Mouse (Mus musculus): ENCODE data around the gene Gnas. TPM values are rescaled to one million over a fixed set of nuclear protein-coding genes. Genes with fewer than 3 reads are reported as not detected.
A peak's percentile ranks its signal among the peaks of the same experiment; 100 is the strongest.
"Not testable (repeated sequence)": the region's sequence is repeated elsewhere in the genome, so short reads cannot be mapped to it uniquely, and the experiment has no call there.

Gene Gnas
- polyA plus RNA-seq, 1 experiment from 2014 or later, result 1,252 TPM

DNA sequence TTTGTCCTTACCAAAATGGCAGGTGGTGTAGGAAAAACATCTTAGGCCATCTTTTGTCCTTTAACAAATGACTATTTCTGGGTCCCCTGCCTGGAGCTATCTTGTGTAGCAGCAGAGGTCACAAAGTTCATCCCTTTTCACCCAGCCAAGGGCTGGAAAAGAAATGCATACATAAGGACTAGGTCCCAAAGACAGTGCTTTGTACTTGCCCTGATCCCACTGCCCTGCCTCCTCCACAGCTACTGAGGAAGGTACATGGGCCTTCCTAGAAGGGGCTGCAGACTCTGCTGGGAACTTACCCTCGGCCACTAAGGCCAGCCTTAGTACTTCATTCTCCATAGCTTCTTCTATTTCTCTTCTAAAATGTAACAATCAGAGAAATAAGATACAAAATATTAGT, 27.5 kb downstream of the Gnas start:
- Histone ChIP-seq H3K4me3 (ENCODE audit: low read depth, low read length) (no peak overlapping the region), H3K9me3 (ENCODE audit: low read length) (no peaks in the 10 kb centered on the region), H3K36me3 (ENCODE audit: insufficient read depth, low read length) (no peaks in the 10 kb centered on the region), H3K4me2 (replicated peaks; ENCODE audit: low read depth, low read length) (no peak overlapping the region), H3K4me1 (ENCODE audit: insufficient read depth, low read depth, low read length) (no peaks in the 10 kb centered on the region), H3K27ac (ENCODE audit: low read length) (no peak overlapping the region), H3K27me3 (replicated peaks; ENCODE audit: insufficient read depth, low read length) (no peaks in the 10 kb centered on the region), H3K9ac (replicated peaks; ENCODE audit: low read depth) (no peak overlapping the region)
- TF ChIP-seq CTCF (IDR thresholded peaks at IDR 0.05) (no peak), EP300 (IDR thresholded peaks at IDR 0.05) (no peak)
- ATAC-seq (no peak), DNase-seq (ENCODE audit: low spot score) (no peak)
- WGBS, result 90% methylated on average over 1 of the region's 1 CpGs

GRCm38 (mm10) chr2:174312118-174312647, 28.1 kb downstream of the Gnas start:
- H3K9me3 ChIP-seq (ENCODE audit: low read length), result no peaks in the 10 kb centered on the region
- peak; percentile 85 for ATAC-seq
- no peak overlapping the region for H3K9ac ChIP-seq (replicated peaks; ENCODE audit: low read depth)
- DNase-seq (ENCODE audit: low spot score), result peak; percentile 86
- H3K27ac ChIP-seq (ENCODE audit: low read length), result peak overlapping the region; percentile 38; the same call in 1 of the 2 replicates
- no peaks in the 10 kb centered on the region for H3K36me3 ChIP-seq (ENCODE audit: insufficient read depth, low read length)
- peak; percentile 90 for TF ChIP-seq CTCF (IDR thresholded peaks at IDR 0.05)
- TF ChIP-seq EP300 (IDR thresholded peaks at IDR 0.05), result no peak
- 0 out of 2 replicates have a peak overlapping the region, but pooled peaks have one; percentile 2 for H3K4me2 ChIP-seq (replicated peaks; ENCODE audit: low read depth, low read length)
- no peak overlapping the region for H3K4me3 ChIP-seq (ENCODE audit: low read depth, low read length)
- WGBS, result 24% methylated on average over 4 of the region's 4 CpGs
- no peaks in the 10 kb centered on the region for H3K4me1 ChIP-seq (ENCODE audit: insufficient read depth, low read depth, low read length)
- H3K27me3 ChIP-seq (replicated peaks; ENCODE audit: insufficient read depth, low read length), result no peaks in the 10 kb centered on the region

- no peaks in the 10 kb centered on the region for H3K27me3 ChIP-seq (replicated peaks; ENCODE audit: insufficient read depth, low read length)
- H3K4me2 ChIP-seq (replicated peaks; ENCODE audit: low read depth, low read length), result 0 out of 2 replicates have a peak overlapping the region, but pooled peaks have one; percentile 2
- no peak for TF ChIP-seq EP300 (IDR thresholded peaks at IDR 0.05)
- TF ChIP-seq CTCF (IDR thresholded peaks at IDR 0.05), result no peak
- ATAC-seq (peak; percentile 59), DNase-seq (ENCODE audit: low spot score) (no peak)
- no peaks in the 10 kb centered on the region for H3K4me1 ChIP-seq (ENCODE audit: insufficient read depth, low read depth, low read length)
- no peaks in the 10 kb centered on the region for H3K9me3 ChIP-seq (ENCODE audit: low read length)
- H3K36me3 ChIP-seq (ENCODE audit: insufficient read depth, low read length), result no peaks in the 10 kb centered on the region
- H3K4me3 ChIP-seq (ENCODE audit: low read depth, low read length), result no peak overlapping the region
- H3K9ac ChIP-seq (replicated peaks; ENCODE audit: low read depth), result no peak overlapping the region
- 48% methylated on average over 2 of the region's 2 CpGs for WGBS
- peak overlapping the region; percentile 38 for H3K27ac ChIP-seq (ENCODE audit: low read length)
Observed at GRCm38 (mm10) chr2:174312661-174313060, 28.5 kb downstream of the Gnas start.

DNA sequence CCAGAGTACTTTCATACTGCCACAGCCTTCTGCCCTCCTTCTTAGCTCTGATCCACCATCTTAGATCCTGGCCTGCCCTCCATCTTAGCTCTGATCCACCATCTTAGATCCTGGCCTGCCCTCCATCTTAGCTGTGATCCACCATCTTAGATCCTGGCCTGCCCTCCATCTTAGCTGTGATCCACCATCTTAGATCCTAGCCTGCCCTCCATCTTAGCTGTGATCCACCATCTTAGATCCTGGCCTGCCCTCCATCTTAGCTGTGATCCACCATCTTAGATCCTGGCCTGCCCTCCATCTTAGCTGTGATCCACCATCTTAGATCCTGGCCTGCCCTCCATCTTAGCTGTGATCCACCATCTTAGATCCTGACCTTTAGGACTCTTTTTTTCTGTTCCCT, 31.3 kb downstream of the Gnas start:
- H3K9me3 ChIP-seq (ENCODE audit: low read length); H3K36me3 ChIP-seq (ENCODE audit: insufficient read depth, low read length); H3K4me3 ChIP-seq (ENCODE audit: low read depth, low read length); H3K27me3 ChIP-seq (replicated peaks; ENCODE audit: insufficient read depth, low read length); ATAC-seq; H3K9ac ChIP-seq (replicated peaks; ENCODE audit: low read depth); H3K4me1 ChIP-seq (ENCODE audit: insufficient read depth, low read depth, low read length); H3K4me2 ChIP-seq (replicated peaks; ENCODE audit: low read depth, low read length); DNase-seq (ENCODE audit: low spot score); H3K27ac ChIP-seq (ENCODE audit: low read length): not testable (repeated sequence)

GRCm38 (mm10) chr2:174316661-174317060, 32.5 kb downstream of the Gnas start:
- Histone ChIP-seq H3K36me3 (ENCODE audit: insufficient read depth, low read length) (no peaks in the 10 kb centered on the region), H3K9me3 (ENCODE audit: low read length) (no peaks in the 10 kb centered on the region), H3K4me3 (ENCODE audit: low read depth, low read length) (no peak overlapping the region), H3K9ac (replicated peaks; ENCODE audit: low read depth) (no peak overlapping the region), H3K4me2 (replicated peaks; ENCODE audit: low read depth, low read length) (no peak overlapping the region), H3K4me1 (ENCODE audit: insufficient read depth, low read depth, low read length) (no peaks in the 10 kb centered on the region), H3K27ac (ENCODE audit: low read length) (no peak overlapping the region), H3K27me3 (replicated peaks; ENCODE audit: insufficient read depth, low read length) (no peaks in the 10 kb centered on the region)
- ATAC-seq (peak; percentile 55), DNase-seq (ENCODE audit: low spot score) (no peak)
- TF ChIP-seq EP300 (IDR thresholded peaks at IDR 0.05) (no peak), CTCF (IDR thresholded peaks at IDR 0.05) (no peak)
- WGBS, result 77% methylated on average over 9 of the region's 9 CpGs

- Histone ChIP-seq H3K9me3 (ENCODE audit: low read length) (peaks cover 3% of the 10 kb centered on the region; the same call in 1 of the 2 replicates), H3K27ac (ENCODE audit: low read length) (no peak overlapping the region), H3K4me1 (ENCODE audit: insufficient read depth, low read depth, low read length) (peaks cover 3% of the 10 kb centered on the region; the same call in 1 of the 2 replicates), H3K27me3 (replicated peaks; ENCODE audit: insufficient read depth, low read length) (no peaks in the 10 kb centered on the region), H3K36me3 (ENCODE audit: insufficient read depth, low read length) (no peaks in the 10 kb centered on the region), H3K4me3 (ENCODE audit: low read depth, low read length) (no peak overlapping the region), H3K4me2 (replicated peaks; ENCODE audit: low read depth, low read length) (no peak overlapping the region; the same call in 1 of the 2 replicates), H3K9ac (replicated peaks; ENCODE audit: low read depth) (no peak overlapping the region)
- DNase-seq (ENCODE audit: low spot score), result no peak
- TF ChIP-seq EP300 (IDR thresholded peaks at IDR 0.05) (no peak), CTCF (IDR thresholded peaks at IDR 0.05) (no peak)
- 63% methylated on average over 4 of the region's 4 CpGs for WGBS
- no peak for ATAC-seq
Observed at GRCm38 (mm10) chr2:174325989-174326388, 41.9 kb downstream of the Gnas start.
